Mouse (Mus musculus): ENCODE measurements around the gene Psrc1. TPM values are rescaled to one million over a fixed set of nuclear protein-coding genes. Genes with fewer than 3 reads are reported as not detected.

The Psrc1 gene
- total and polyA plus RNA-seq, 3 experiments = 89.1 to 108 (median 106) TPM

DNA sequence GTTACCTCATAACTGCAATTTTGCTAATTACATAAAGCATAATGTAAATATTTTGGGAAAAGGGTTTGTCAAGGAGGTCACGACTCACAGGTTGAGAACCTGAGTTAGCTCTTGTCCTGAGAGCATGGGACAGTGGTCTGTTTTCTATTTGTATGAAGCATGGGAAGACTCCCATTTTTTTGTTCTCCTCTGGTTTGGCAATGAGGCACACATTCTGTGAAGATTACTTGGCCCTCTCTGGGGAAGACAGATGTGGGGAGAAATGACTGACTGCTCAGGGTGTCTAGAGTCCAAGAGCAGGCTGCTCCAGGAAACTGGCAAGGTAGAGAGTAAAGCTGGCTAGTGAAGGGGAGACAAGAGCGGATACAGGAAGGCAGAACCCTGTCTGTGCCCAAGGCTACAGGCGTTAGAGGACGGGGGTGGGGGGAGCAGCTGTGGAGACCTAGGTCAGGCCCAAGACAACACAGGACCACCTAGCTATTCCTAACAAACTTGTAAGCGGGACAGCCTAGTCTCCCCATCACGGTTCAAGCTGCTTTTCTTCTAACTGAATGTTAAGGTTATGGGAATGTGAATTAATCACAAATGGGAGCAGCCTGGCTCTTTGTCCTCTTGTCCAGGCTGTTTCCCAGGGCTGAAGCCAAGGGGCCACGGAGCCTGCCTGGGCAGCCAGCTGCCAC, 41.4 kb downstream of the Psrc1 start:
- Histone ChIP-seq H3K9ac (ENCODE audit: insufficient read depth, low read depth) (no peak overlapping the region), H3K4me3 (replicated peaks in 1 of 3; ENCODE audit: low read depth in 2 of 3, low read length in 2 of 3, poor library complexity in 1 of 3) (no peak overlapping the region), H3K79me2 (replicated peaks; ENCODE audit: control insufficient read depth, extremely low read depth, insufficient read depth, poor library complexity, severe bottlenecking) (0 out of 2 replicates have a peak, but pooled peaks cover 2% of the 10 kb centered on the region), H3K27ac (ENCODE audit: insufficient read depth, low read depth) (no peak overlapping the region), H3K36me3 (replicated peaks in 1 of 2; ENCODE audit: control insufficient read depth in 1 of 2, insufficient read depth in 1 of 2, low read length in 1 of 2) (peaks cover 50 to 71% of the 10 kb centered on the region in 2 experiments), H3K9me3 (replicated peaks; ENCODE audit: low read length) (no peaks in the 10 kb centered on the region), H3K27me3 (replicated peaks) (no peaks in the 10 kb centered on the region), H3K4me1 (ENCODE audit: control insufficient read depth in 1 of 2, insufficient read depth in 2 of 2) (no peaks in the 10 kb centered on the region; a peak in 1 of 4 replicates), H3K4me2 (ENCODE audit: insufficient read depth, low read depth, poor library complexity, severe bottlenecking) (no peak overlapping the region)
- dilution Hi-C loops (cut with MboI; ENCODE audit: extremely low pct_ligation_motif_present, extremely low pct_unique_long_range_greater_than_20kb, low sequenced_read_pairs) (no loop called here), in situ Hi-C loops (cut with MboI; ENCODE audit: low pct_ligation_motif_present, low pct_unique_long_range_greater_than_20kb, low sequenced_read_pairs) (loop anchor here (25.0 kb wide), 1 partner anchor 362 kb away; no protein-coding TSS in a partner anchor)
- no peak for DNase-seq (ENCODE audit: extremely low read depth)
- no peak for TF ChIP-seq ZNF384 (IDR thresholded peaks at IDR 0.05; ENCODE audit: low read depth, low read length)
- TF ChIP-seq MXI1 (IDR thresholded peaks at IDR 0.05; ENCODE audit: low read depth, low read length) = no peak
- no peak for TF ChIP-seq JUN (IDR thresholded peaks at IDR 0.05; ENCODE audit: insufficient read depth, low read depth, low read length)
- TF ChIP-seq USF2 (conservative IDR thresholded peaks at IDR 0.05; ENCODE audit: low read depth, low read length) = no peak
- no peak for TF ChIP-seq CHD2 (IDR thresholded peaks at IDR 0.05; ENCODE audit: low read length)
- TF ChIP-seq SIN3A (IDR thresholded peaks at IDR 0.05; ENCODE audit: low read length) = no peak
- TF ChIP-seq CHD1 (IDR thresholded peaks at IDR 0.05; ENCODE audit: low read depth, low read length) = no peak

DNA sequence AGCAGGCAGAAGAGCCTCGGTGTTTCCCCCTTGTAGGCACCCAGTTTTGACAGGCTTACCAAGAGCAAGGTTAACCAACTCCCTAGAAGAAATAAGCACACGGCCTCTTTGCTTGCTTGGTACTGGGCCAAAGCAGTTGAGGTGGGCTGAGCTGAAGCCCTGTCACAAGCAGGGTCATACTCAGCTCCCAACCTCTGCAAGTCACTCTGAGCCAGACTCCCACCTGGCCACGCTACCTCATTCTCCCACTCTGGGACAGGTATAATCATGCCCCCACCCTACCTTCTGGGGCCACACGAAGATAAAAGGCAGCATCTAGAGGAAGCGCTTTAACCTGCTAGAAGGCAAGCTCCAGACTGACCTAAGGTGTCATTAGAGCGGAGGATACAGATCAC, 42.0 kb downstream of the Psrc1 start:
- Histone ChIP-seq H3K9me3 (replicated peaks; ENCODE audit: low read length) (no peaks in the 10 kb centered on the region), H3K27me3 (replicated peaks) (no peaks in the 10 kb centered on the region), H3K79me2 (replicated peaks; ENCODE audit: control insufficient read depth, extremely low read depth, insufficient read depth, poor library complexity, severe bottlenecking) (0 out of 2 replicates have a peak, but pooled peaks cover 2% of the 10 kb centered on the region), H3K4me3 (replicated peaks in 1 of 3; ENCODE audit: low read depth in 2 of 3, low read length in 2 of 3, poor library complexity in 1 of 3) (no peak overlapping the region), H3K9ac (ENCODE audit: insufficient read depth, low read depth) (no peak overlapping the region), H3K4me2 (ENCODE audit: insufficient read depth, low read depth, poor library complexity, severe bottlenecking) (no peak overlapping the region), H3K27ac (ENCODE audit: insufficient read depth, low read depth) (no peak overlapping the region), H3K36me3 (replicated peaks in 1 of 2; ENCODE audit: control insufficient read depth in 1 of 2, insufficient read depth in 1 of 2, low read length in 1 of 2) (peaks cover 54 to 74% of the 10 kb centered on the region in 2 experiments), H3K4me1 (ENCODE audit: control insufficient read depth in 1 of 2, insufficient read depth in 2 of 2) (no peaks in the 10 kb centered on the region; a peak in 1 of 4 replicates)
- in situ Hi-C loops (cut with MboI; ENCODE audit: low pct_ligation_motif_present, low pct_unique_long_range_greater_than_20kb, low sequenced_read_pairs) = no loop called here
- no peak for DNase-seq (ENCODE audit: extremely low read depth)
- TF ChIP-seq MAZ (IDR thresholded peaks at IDR 0.05; ENCODE audit: low read depth, low read length) (no peak), ZKSCAN1 (IDR thresholded peaks at IDR 0.05; ENCODE audit: borderline replicate concordance, low read depth, low read length) (no peak), NRF1 (IDR thresholded peaks at IDR 0.05; ENCODE audit: low read depth, low read length) (no peak), MAX (IDR thresholded peaks at IDR 0.05; ENCODE audit: low read length) (no peak), IRF4 (IDR thresholded peaks at IDR 0.05; ENCODE audit: low read depth, low read length) (no peak), MEF2A (IDR thresholded peaks at IDR 0.05; ENCODE audit: borderline replicate concordance, low read depth, low read length) (no peak), NELFE (IDR thresholded peaks at IDR 0.05; ENCODE audit: low read depth, low read length) (no peak), ZMIZ1 (IDR thresholded peaks at IDR 0.05; ENCODE audit: low read depth, low read length) (no peak), MXI1 (IDR thresholded peaks at IDR 0.05; ENCODE audit: low read depth, low read length) (no peak), KAT2A (IDR thresholded peaks at IDR 0.05; ENCODE audit: insufficient replicate concordance, low read length) (no peak), CHD2 (IDR thresholded peaks at IDR 0.05; ENCODE audit: low read length) (no peak), ELF1 (IDR thresholded peaks at IDR 0.05; ENCODE audit: low read depth, low read length) (no peak), E2F4 (IDR thresholded peaks at IDR 0.05; ENCODE audit: insufficient replicate concordance, low read depth, low read length) (no peak), EP300 (IDR thresholded peaks at IDR 0.05; ENCODE audit: low read length) (no peak), USF1 (IDR thresholded peaks at IDR 0.05; ENCODE audit: low read depth, low read length) (no peak)
- dilution Hi-C loops (cut with MboI; ENCODE audit: extremely low pct_ligation_motif_present, extremely low pct_unique_long_range_greater_than_20kb, low sequenced_read_pairs) = no loop called here
